Mouse (Mus musculus) mouse embryonic stem cell (cell line): ENCODE measurements around the gene B3gat3.

Experiments
- in situ Hi-C, 2 experiments: fragments of 300-500 bp; cut with MboI; formaldehyde crosslinking; loops; 1 replicate in 1 of 2; 3 replicates in 1 of 2; pipeline ENCODE4 v1.14.3; 2019 to 2020; ENCODE audit warnings: low sequenced_read_pairs in 2 of 2, low pct_unique_long_range_greater_than_20kb in 1 of 2, mixed read lengths in 1 of 2; ENCODE audit not compliant: unreplicated experiment in 1 of 2

B3gat3 gene

GRCm38 (mm10) chr19:8930771-8931170 lies 10.6 kb downstream of the B3gat3 start:
- in situ Hi-C loops: loop anchor here in 1 of 2 experiments (25.0 kb wide), 1 partner anchor 1682 kb away; the partner anchor contains the start of genes Ddb1 and Tkfc

DNA sequence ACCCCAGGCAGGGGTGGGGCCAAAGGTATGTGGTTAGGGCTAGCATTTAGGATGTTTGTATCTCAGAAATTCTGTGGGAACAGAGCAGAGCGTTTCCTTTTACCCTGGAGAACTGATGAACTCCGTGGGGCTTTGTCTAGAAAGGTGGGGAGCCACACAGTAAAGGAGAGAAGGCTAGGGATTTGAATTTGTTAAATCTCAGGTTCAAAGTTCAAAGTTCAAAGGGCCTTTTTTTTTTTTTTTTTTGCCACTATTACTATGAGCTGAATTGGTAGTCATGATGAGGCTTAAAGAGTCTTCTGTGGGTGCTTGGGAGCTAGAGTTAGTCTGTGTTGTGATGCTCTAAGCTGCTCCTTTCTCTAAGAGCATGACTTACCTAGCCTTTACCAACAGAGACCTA lies 16.6 kb downstream of the B3gat3 start:
- in situ Hi-C loops: loop anchor here in 1 of 2 experiments (25.0 kb wide), 1 partner anchor 1676 kb away; the partner anchor contains the start of genes Ddb1 and Tkfc

DNA sequence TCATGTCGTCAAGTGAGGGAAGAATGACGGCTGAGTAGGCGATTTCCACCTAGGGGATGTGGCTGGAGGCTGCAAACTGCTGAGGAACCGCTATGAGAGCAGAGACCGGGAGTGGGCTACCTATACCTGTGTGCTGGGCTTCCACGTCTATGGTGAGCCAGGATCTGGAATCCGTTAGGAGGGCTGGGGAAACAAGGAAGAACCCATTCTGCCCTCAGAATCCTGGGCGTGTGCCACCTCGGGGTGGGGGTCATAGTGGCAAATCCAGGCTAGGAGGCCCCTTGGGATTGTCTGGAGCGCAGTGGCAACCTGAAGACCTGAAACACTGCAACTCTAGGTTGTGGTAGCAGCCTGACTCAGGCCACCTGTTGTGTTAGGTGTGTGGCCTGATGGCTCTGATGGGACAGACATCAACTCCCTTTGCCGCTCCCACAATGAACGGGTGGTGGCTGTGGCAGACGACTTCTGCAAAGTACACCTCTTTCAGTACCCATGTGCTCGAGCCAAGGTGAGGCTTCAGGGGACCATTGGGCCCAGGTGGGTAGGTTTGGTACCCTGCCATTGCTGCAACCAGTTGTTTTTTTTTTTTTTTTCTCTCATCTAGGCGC lies 20.5 kb downstream of the B3gat3 start:
- in situ Hi-C loops: loop anchor here in 1 of 2 experiments (25.0 kb wide), 1 partner anchor 1672 kb away; the partner anchor contains the start of genes Ddb1 and Tkfc

DNA sequence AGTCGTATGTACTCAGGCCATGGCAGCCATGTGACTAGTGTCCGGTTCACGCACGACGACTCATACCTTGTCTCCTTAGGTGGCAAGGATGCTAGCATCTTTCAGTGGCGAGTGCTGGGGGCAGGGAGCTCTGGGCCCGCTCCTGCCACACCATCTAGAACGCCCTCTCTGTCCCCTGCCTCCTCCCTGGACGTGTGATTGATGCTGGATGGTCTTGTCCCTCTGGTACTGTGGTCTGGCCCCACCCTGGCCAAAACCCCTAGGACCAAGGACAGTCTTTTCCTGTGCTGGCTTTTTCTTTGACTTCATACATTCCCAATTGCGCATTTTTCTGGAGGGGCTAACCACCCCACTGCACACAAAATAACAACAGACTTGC lies 21.0 kb downstream of the B3gat3 start:
- in situ Hi-C loops: loop anchor here in 1 of 2 experiments (25.0 kb wide), 1 partner anchor 1671 kb away; the partner anchor contains the start of genes Ddb1 and Tkfc

GRCm38 (mm10) chr19:8941515-8942217 lies 21.5 kb downstream of the B3gat3 start, which contains the start of gene Mta2:
Gene Mta2, plus strand, starts transcription at chr19:8941875.
- in situ Hi-C loops: loop anchor here in 1 of 2 experiments (25.0 kb wide), 1 partner anchor 1671 kb away; the partner anchor contains the start of genes Ddb1 and Tkfc

DNA sequence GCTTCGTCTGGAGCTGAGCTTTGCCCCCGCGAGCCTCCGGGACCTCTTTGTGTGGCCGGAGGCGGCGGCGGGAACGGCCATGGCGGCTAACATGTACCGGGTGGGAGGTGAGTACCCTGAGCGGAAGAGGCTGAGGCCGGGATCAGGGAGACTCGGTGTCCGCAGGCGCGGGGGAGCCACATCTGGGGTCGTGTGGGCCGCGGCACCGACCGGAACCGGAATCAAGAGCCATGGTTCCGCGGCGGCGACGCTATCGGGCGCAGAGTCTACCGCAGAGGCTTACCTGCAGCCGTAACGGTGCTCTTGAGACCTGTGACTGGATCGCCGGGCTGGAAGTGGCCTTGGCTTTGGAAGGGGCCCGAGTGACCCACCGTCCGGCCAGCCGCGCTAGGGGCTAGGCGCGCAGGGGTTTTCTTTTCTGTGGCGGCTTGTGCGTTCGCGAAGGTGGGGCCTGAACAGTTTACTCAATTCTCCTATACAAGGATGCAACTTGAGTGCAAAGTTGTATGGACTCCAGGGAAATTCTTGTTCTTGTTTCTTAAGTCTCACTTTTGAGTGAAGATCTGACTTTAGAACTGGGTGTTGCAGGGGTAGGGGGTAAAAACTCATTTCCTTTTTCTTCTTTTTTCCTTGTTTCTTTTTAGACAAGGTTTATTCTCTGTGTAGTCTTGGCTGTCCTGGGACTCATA lies 22.2 kb downstream of the B3gat3 start:
- in situ Hi-C loops: loop anchor here in 1 of 2 experiments (25.0 kb wide), 1 partner anchor 1670 kb away; the partner anchor contains the start of genes Ddb1 and Tkfc

DNA sequence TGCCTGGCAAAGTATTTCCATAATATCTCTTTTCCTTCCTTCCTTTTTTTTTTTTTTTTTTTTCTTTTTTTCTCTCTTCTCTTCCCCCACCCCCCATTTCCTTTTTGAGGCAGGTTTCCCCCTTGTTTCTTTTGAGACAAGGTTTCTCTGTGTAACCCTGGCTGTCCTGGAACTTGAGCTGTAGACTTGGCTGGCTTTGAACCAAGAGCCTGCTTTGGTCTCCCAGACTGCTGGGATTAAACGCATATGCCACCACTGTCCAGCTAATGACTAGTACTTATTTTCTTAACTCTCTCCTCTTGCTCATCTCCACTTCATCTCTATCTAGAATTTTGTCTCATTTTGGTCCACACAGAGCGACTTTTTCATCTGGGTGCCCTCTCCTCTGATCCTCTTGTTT lies 22.9 kb downstream of the B3gat3 start:
- in situ Hi-C loops: loop anchor here in 1 of 2 experiments (25.0 kb wide), 1 partner anchor 1669 kb away; the partner anchor contains the start of genes Ddb1 and Tkfc

DNA sequence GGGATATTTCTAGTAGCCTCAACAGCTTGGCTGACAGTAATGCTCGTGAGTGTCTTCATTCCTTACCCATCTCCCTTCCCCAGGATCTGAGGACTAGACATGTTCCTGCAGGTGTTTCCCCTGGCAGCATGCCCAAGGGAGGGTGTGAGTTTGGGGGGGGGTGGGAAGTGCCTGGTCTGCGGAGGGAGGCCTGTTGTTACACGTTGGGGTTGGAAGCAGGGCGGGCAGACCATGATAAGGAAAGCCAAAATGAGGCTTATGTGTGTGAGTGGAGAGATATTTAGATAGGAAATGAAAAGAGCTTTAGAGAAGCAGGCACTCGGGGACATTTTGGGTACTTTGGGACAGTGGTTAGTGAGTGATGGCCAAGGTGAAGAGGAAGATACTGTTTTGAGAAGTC lies 23.9 kb downstream of the B3gat3 start:
- in situ Hi-C loops: loop anchor here in 1 of 2 experiments (25.0 kb wide), 1 partner anchor 1668 kb away; the partner anchor contains the start of genes Ddb1 and Tkfc

GRCm38 (mm10) chr19:8944750-8945149 lies 24.6 kb downstream of the B3gat3 start:
- in situ Hi-C loops: loop anchor here in 1 of 2 experiments (25.0 kb wide), 1 partner anchor 1668 kb away; the partner anchor contains the start of genes Ddb1 and Tkfc

DNA sequence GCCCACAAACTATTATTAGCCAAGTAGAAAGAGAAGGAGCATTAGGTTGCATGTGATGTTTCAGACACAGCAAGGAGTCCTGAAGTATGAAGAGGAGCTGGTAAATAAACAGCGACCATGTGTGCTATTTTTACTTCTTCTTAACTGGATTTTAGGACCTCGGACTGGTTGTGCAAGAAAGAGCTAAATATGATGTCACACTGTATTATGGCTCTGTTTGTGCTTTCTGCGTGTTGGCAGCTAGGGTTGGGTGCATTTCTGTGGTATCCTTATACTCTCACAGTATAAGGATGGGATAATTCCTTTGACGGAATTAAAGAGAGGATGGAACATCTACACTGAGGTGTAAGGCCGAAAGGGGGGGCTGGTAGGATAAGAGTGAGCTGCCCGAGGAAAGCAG lies 25.1 kb downstream of the B3gat3 start:
- in situ Hi-C loops: loop anchor here in 1 of 2 experiments (25.0 kb wide), 1 partner anchor 1667 kb away; the partner anchor contains the start of genes Ddb1 and Tkfc

GRCm38 (mm10) chr19:8946929-8947328 lies 26.8 kb downstream of the B3gat3 start:
- in situ Hi-C loops: loop anchor here in 1 of 2 experiments (25.0 kb wide), 1 partner anchor 1665 kb away; the partner anchor contains the start of genes Ddb1 and Tkfc

- in situ Hi-C loops: loop anchor here in 1 of 2 experiments (5.0 kb wide), 1 partner anchor 43 kb away; no protein-coding TSS in a partner anchor
Measured at GRCm38 (mm10) chr19:8950190-8950589, 30.0 kb downstream of the B3gat3 start.

- in situ Hi-C loops: loop anchor here in 1 of 2 experiments (5.0 kb wide), 1 partner anchor 45 kb away; no protein-coding TSS in a partner anchor
Measured at GRCm38 (mm10) chr19:8952241-8952640, 32.1 kb downstream of the B3gat3 start.

GRCm38 (mm10) chr19:8953135-8954039 lies 33.2 kb downstream of the B3gat3 start, which contains the start of gene Tut1:
Gene Tut1, plus strand, starts transcription at chr19:8953847.
- in situ Hi-C loops: loop anchor here in 1 of 2 experiments (5.0 kb wide), 1 partner anchor 46 kb away; no protein-coding TSS in a partner anchor

DNA sequence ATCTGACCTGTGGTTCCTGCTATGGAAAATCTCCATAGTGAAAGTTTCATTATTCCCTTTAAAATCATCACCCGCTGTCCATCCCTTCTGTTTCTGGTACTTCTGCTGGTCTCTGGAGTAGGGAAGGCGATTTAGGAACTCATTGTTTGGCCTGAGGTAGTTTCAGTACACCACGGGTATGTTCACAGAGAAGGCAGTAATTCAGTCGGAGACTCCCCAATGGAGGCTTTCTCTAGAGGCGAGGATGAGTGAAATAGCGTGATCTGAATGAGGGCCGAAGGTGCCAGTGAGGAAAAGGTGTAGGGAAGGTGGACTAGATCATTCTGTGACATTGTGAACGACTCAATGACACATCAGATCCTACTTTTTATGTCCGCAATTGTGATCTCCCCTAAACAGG lies 34.0 kb downstream of the B3gat3 start:
- in situ Hi-C loops: loop anchor here in 1 of 2 experiments (5.0 kb wide), 1 partner anchor 47 kb away; no protein-coding TSS in a partner anchor

GRCm38 (mm10) chr19:8962256-8962655 lies 42.1 kb downstream of the B3gat3 start:
- in situ Hi-C loops: no loop called here

DNA sequence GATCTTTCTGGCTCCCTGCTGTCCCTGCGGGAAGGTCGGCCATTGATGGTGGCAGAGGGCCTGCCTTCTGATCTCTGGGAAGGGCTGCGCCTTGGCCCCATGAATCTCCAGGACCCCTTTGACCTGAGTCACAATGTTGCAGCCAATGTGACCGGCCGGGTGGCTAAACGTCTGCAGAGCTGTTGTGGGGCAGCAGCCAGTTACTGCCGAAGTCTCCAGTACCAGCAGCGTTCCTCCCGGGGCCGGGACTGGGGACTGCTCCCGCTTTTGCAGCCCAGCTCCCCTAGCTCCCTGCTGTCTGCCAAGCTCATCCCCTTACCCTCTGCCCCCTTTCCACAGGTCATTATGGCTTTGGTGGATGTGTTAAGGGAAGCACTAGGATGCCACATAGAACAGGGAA lies 44.9 kb downstream of the B3gat3 start:
- in situ Hi-C loops: no loop called here
